Mouse (Mus musculus) intestine, embryonic 16.5 days (tissue): ENCODE data around the gene Cyp4a14. TPM values are rescaled to one million over a fixed set of nuclear protein-coding genes. Genes with fewer than 3 reads are reported as not detected.

Experiments used
- ATAC-seq: fragments of 200-750 bp; cut with Nextera tagmentation; 2 replicates; pipeline ENCODE4 v1.8.0; 2017; ENCODE audit warnings: moderate TSS enrichment, moderate library complexity
- H3K27ac ChIP-seq: fragments of 300-500 bp; sonication (generic); 2 replicates; pipeline ENCODE4 v1.5.1; 2014; ENCODE audit warnings: mild to moderate bottlenecking, low read length
- H3K27me3 ChIP-seq: fragments of 300-500 bp; sonication (generic); replicated peaks from 2 replicates; pipeline ENCODE4 v1.6.1; 2014; ENCODE audit warnings: low read length, control low read depth, mixed read lengths; ENCODE audit not compliant: control insufficient read depth, insufficient read depth
- H3K36me3 ChIP-seq: fragments of 300-500 bp; sonication (generic); 2 replicates; pipeline ENCODE4 v1.6.1; 2014; ENCODE audit warnings: low read length, control low read depth; ENCODE audit not compliant: control insufficient read depth, insufficient read depth
- H3K4me1 ChIP-seq: fragments of 300-500 bp; sonication (generic); 2 replicates; pipeline ENCODE4 v1.6.1; 2014; ENCODE audit warnings: low read length, control low read depth, mixed read lengths; ENCODE audit not compliant: control insufficient read depth, insufficient read depth
- H3K4me2 ChIP-seq: fragments of 300-500 bp; sonication (generic); 2 replicates; pipeline ENCODE4 v1.6.1; 2014; ENCODE audit warnings: low read depth, low read length, control low read depth
- H3K4me3 ChIP-seq: fragments of 300-500 bp; sonication (generic); 2 replicates; pipeline ENCODE4 v1.5.1; 2014; ENCODE audit warnings: mild to moderate bottlenecking, low read length
- H3K9ac ChIP-seq: fragments of 300-500 bp; sonication (generic); 2 replicates; pipeline ENCODE4 v1.6.1; 2014; ENCODE audit warnings: low read depth, low read length
- H3K9me3 ChIP-seq: fragments of 300-500 bp; sonication (generic); 2 replicates; pipeline ENCODE4 v1.6.1; 2016; ENCODE audit warnings: low read length, control low read depth; ENCODE audit not compliant: control insufficient read depth
- WGBS: fragments of 180-500 bp; shearing (Covaris S2); extraction: QIAGEN DNeasy Blood & Tissue Kit; methylation state at CpG from one replicate; pipeline ENCODE4 v1.1.7; 2014; 5-methylcytosine and 5-hydroxymethylcytosine counted together
- polyA plus RNA-seq: library from polyadenylated mRNA; unstranded; fragments of >200 nt; fragmentation: Nextera tagmentation; extraction: Ambion mirVana; gene quantifications from 2 replicates; pipeline ENCODE4 v1.2.1, GENCODE M21; 2015

The Cyp4a14 gene
- polyA plus RNA-seq, 1 experiment from 2014 or later, result not detected

DNA sequence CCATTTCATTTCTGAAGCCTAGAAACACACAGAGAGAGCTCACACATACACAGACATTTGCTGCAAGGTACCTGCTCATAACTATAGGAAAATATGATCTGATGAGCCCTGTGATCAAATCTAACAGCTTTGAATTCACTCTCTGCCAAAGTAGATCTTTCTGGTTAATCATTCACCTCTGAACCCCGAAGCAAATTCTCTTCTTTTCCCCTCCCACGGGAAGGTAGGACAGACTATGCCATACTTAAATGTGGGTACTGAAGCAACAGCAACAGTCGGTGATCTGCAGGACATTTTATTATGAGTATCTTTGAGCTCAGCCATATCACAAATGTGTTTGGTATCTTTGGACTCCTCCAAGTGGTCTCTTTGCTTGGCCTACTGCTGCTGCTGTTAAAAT lies 43.6 kb downstream of the Cyp4a14 start, which contains the start of gene Cyp4a30b:
Gene Cyp4a30b, plus strand, starts transcription at position 301 of the 400 bp plus-strand sequence.
- Histone ChIP-seq H3K27ac (no peak within 1 kb of the TSS), H3K4me3 (no peak within 1 kb of the TSS), H3K4me2 (no peak within 1 kb of the TSS), H3K36me3 (no peaks in the 10 kb centered on the region), H3K4me1 (no peaks in the 10 kb centered on the region), H3K9me3 (no peaks in the 10 kb centered on the region), H3K27me3 (no peaks in the 10 kb centered on the region), H3K9ac (no peak within 1 kb of the TSS)
- whole genome bisulfite sequencing, result 63% methylated on average over 3 of the region's 3 CpGs
- ATAC-seq, result peak; percentile 44

DNA sequence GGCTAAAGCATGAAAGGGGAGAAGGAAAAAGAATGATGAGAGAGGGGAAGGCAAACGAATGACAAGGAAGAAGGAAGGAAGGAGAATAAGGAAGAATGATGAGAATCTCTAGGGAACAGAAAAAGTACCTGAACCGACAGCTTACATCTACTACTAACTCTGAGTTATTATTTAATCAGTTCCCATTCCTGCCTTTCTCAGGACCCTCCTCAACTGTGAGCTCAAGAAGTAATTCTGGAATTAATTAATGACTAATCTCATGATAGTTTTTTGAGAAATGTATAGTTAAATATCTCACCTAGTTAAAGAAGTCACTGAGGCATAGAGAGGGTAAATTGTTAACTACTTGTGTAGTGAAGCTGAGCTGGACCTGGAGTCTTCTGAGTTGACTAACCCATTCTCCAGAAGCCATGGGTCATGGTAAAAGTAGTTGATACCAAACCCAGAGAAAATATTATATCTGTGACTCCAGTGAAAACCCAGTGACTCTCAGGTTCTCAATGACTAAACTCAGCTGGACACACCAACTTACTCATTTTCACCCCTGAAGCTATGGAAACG lies 45.3 kb downstream of the Cyp4a14 start:
- no peak for ATAC-seq
- H3K4me3 ChIP-seq, result no peak overlapping the region
- no peak overlapping the region for H3K27ac ChIP-seq
- H3K9ac ChIP-seq, result no peak overlapping the region
- H3K4me2 ChIP-seq, result no peak overlapping the region
- H3K4me1 ChIP-seq, result no peaks in the 10 kb centered on the region
- H3K9me3 ChIP-seq, result no peaks in the 10 kb centered on the region
- 67% methylated on average over 3 of the region's 3 CpGs for WGBS
- no peaks in the 10 kb centered on the region for H3K27me3 ChIP-seq
- H3K36me3 ChIP-seq, result no peaks in the 10 kb centered on the region

Other genes with a start within 250 kb of the Cyp4a14 start
- 0.17 TPM in 1 of 2 replicates, not detected in the other for gene Cyp4a12a, start 197.1 kb downstream of the Cyp4a14 start, polyA plus RNA-seq
- not detected in 2 replicates for gene Cyp4a12b, start 84.5 kb downstream of the Cyp4a14 start, polyA plus RNA-seq
- gene Cyp4a30b, start 43.5 kb downstream of the Cyp4a14 start, polyA plus RNA-seq, result not detected in 2 replicates
- gene Cyp4a10, start 22.1 kb upstream of the Cyp4a14 start, polyA plus RNA-seq, result 0.31 and 0.35 TPM in 2 replicates
- gene Cyp4a31, start 67.5 kb upstream of the Cyp4a14 start, polyA plus RNA-seq, result 0.05 TPM in 1 of 2 replicates, not detected in the other
- gene Cyp4a32, start 104.8 kb upstream of the Cyp4a14 start, polyA plus RNA-seq, result not detected in 2 replicates
- gene Cyp4b1, start 151.6 kb upstream of the Cyp4a14 start, polyA plus RNA-seq, result 2.1 and 2.4 TPM in 2 replicates
- 32.9 and 33.3 TPM in 2 replicates for gene Efcab14, start 241.6 kb upstream of the Cyp4a14 start, polyA plus RNA-seq